ENCODE assay signal across 14 mouse cellular contexts in the genomic region with DNA sequence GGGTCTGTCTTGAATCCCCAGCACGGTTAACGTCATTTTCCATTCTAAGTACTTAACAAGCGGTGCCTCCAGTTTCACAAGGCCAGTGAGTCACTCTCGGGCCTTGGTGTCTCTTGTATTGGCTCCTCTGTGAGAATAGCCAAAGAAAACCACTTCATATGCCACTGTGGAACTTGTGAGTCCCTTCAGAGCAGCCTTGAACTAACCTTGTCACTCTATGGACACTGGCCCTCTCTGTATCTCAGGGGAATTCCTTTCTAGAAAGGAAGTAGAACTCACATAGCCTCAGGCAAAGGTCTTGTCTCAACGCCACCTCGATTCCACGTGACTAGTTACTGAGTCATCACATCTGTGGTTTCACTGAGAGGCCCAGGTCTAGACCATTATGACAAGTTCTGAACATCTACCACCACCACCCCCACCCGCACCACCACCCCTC. TPM values are rescaled to one million over a fixed set of nuclear protein-coding genes. Genes with fewer than 3 reads are reported as not detected.
DNase-seq lines count a peak whose midpoint lies in the region; TF ChIP-seq lines count a peak whose summit lies in the region.
"Had no signal": no experiment of that assay in that cellular context is flagged by ENCODE, and none has a peak within 500 bp of the region (broad histone marks: within the 10 kb centered on the region; RNA-seq: fewer than 3 reads in every experiment).

No protein-coding gene starts in this region.

- H3K9ac ChIP-seq in liver, adult 2 months (ENCODE audit: low read depth, low read length) = no peak overlapping the region
- no peak overlapping the region for H3K9ac ChIP-seq in MEL (ENCODE audit: control insufficient read depth, low read depth, low read length, poor library complexity, severe bottlenecking)
- H3K9ac ChIP-seq: limb, embryonic 12.5 days; neural tube, embryonic 15.5 days had no signal

- H3K4me1 ChIP-seq in liver, adult 2 months (ENCODE audit: control insufficient read depth, insufficient read depth, low read length) = no peaks in the 10 kb centered on the region
- H3K4me1 ChIP-seq in MEL (ENCODE audit: control insufficient read depth in 1 of 2, insufficient read depth in 2 of 2, low read length in 2 of 2) = peaks cover 11 to 34% of the 10 kb centered on the region in 2 experiments

- TF ChIP-seq EP300 in MEL (IDR thresholded peaks at IDR 0.05; ENCODE audit: low read depth in 1 of 2, low read length in 2 of 2) = no peak

- intact Hi-C loops in left cerebral cortex, postnatal 14 days (cut with DNase I) = loop anchor here (10.0 kb wide), 2 partner anchors 272 to 352 kb away; a partner anchor contains a TSS

- H3K9me3 ChIP-seq in MEL (replicated peaks; ENCODE audit: insufficient read depth, low read length) = no peaks in the 10 kb centered on the region
- H3K9me3 ChIP-seq: limb, embryonic 12.5 days; neural tube, embryonic 15.5 days had no signal

- TF ChIP-seq CTCF in liver, adult 2 months (IDR thresholded peaks at IDR 0.05; ENCODE audit: low read depth, low read length) = no peak
- TF ChIP-seq CTCF in MEL (IDR thresholded peaks at IDR 0.05 in 2 of 3, conservative IDR thresholded peaks at IDR 0.05 in 1 of 3; ENCODE audit: control insufficient read depth in 1 of 3, insufficient read depth in 1 of 3, low read depth in 2 of 3, low read length in 3 of 3, poor library complexity in 1 of 3, severe bottlenecking in 1 of 3) = no peak

- 81% methylated on average over 8 of the region's 8 CpGs for WGBS in liver, adult 2 months

- no peak for TF ChIP-seq RAD21 in MEL (IDR thresholded peaks at IDR 0.05; ENCODE audit: low read depth, low read length)

- DNase-seq in liver, adult 2 months (ENCODE audit: extremely low read depth, low read depth, low spot score) = peak; percentile 14
- DNase-seq in liver = no peak
- peak; percentile 46 for DNase-seq in MEL (ENCODE audit: low read depth, low spot score)
- DNase-seq in c-Kit-positive CD71-negative TER-119-negative erythroid progenitor cells, embryonic 14.5 days (ENCODE audit: low read depth) = peak; percentile 51
- DNase-seq in natural killer cell, adult 2 months (ENCODE audit: low spot score in 2 of 2) = peak; percentile 83 to 92
- DNase-seq in left cerebral cortex, postnatal 14 days (ENCODE audit: low spot score in 2 of 2) = no peak
- no peak for DNase-seq in frontal cortex, adult 2 months (ENCODE audit: extremely low spot score in 1 of 2, low spot score in 1 of 2)
- no peak for DNase-seq in cerebellum, postnatal 25 days
- DNase-seq: cerebellum, adult 18-20 months; gastrocnemius, postnatal 10 days; heart, postnatal 10 days had no signal

- H3K27me3 ChIP-seq in liver, adult 2 months (ENCODE audit: control insufficient read depth, insufficient read depth, low read length) = no peaks in the 10 kb centered on the region
- no peaks in the 10 kb centered on the region for H3K27me3 ChIP-seq in MEL (ENCODE audit: control insufficient read depth in 1 of 2, insufficient read depth in 2 of 2, low read length in 2 of 2)
- H3K27me3 ChIP-seq: limb, embryonic 12.5 days; neural tube, embryonic 15.5 days had no signal

- H3K4me3 ChIP-seq in liver, adult 2 months (ENCODE audit: insufficient read depth, low read depth, low read length) = no peak overlapping the region
- H3K4me3 ChIP-seq in MEL (ENCODE audit: control insufficient read depth in 1 of 2, insufficient read depth in 1 of 2, low read depth in 2 of 2, low read length in 2 of 2) = no peak overlapping the region
- H3K4me3 ChIP-seq: limb, embryonic 12.5 days; neural tube, embryonic 15.5 days had no signal

- H3K27ac ChIP-seq in liver, adult 2 months (replicated peaks; ENCODE audit: insufficient read depth, low read depth, low read length) = no peak overlapping the region
- 0 out of 2 replicates have a peak overlapping the region, but pooled peaks have one; percentile 12 for H3K27ac ChIP-seq in MEL (ENCODE audit: control insufficient read depth, low read depth, low read length)
- H3K27ac ChIP-seq: kidney, postnatal 0 days; limb, embryonic 12.5 days; neural tube, embryonic 15.5 days had no signal

- H3K79me2 ChIP-seq in liver, adult 2 months (ENCODE audit: control insufficient read depth, insufficient read depth, low read length) = no peaks in the 10 kb centered on the region
- H3K79me2 ChIP-seq in MEL (ENCODE audit: control insufficient read depth, insufficient read depth, low read length, poor library complexity) = no peaks in the 10 kb centered on the region

- TF ChIP-seq POLR2A in liver, adult 2 months (IDR thresholded peaks at IDR 0.05; ENCODE audit: extremely low read depth, insufficient read depth, low read length) = no peak
- no peak for TF ChIP-seq POLR2A in MEL (IDR thresholded peaks at IDR 0.05; ENCODE audit: control insufficient read depth in 1 of 2, insufficient read depth in 1 of 2, low read depth in 1 of 2, low read length in 2 of 2, poor library complexity in 1 of 2)

- H3K36me3 ChIP-seq in liver, adult 2 months (ENCODE audit: control insufficient read depth, insufficient read depth, low read length) = no peaks in the 10 kb centered on the region
- H3K36me3 ChIP-seq in MEL (ENCODE audit: control insufficient read depth in 1 of 2, insufficient read depth in 2 of 2, low read length in 2 of 2) = peaks cover 0 to 21% of the 10 kb centered on the region in 2 experiments; a peak in 2 of 4 replicates
- H3K36me3 ChIP-seq: limb, embryonic 12.5 days; neural tube, embryonic 15.5 days had no signal

TF ChIP-seq in MEL, 35 proteins besides CTCF, POLR2A, EP300 and RAD21:
- TF ChIP-seq TBP (IDR thresholded peaks at IDR 0.05; ENCODE audit: low read depth, low read length) (no peak), USF1 (IDR thresholded peaks at IDR 0.05; ENCODE audit: low read depth, low read length) (peak; percentile 46; the same call in 1 of the 2 replicates)

RNA-seq across cellular contexts. Expression of a gene that starts 31.6 kb away (rescaled TPM):
- 39.4 and 57.1 TPM in 2 replicates for total RNA-seq in liver, adult 2 months (2014; rRNA removed)
- polyA plus RNA-seq in liver, adult 2 months (2012; rRNA removed) = 546 and 638 TPM in 2 replicates
- 172 and 186 TPM in 2 replicates for total RNA-seq in MEL (2012; rRNA removed)
- polyA plus RNA-seq in MEL (2012; ENCODE audit: insufficient read depth in 1 of 2, insufficient read length in 2 of 2, low read depth in 1 of 2, low replicate concordance in 2 of 2, missing spikeins in 1 of 2) = 100 to 1,000 TPM in 1 of 2 experiments, not detected in 1; 320 TPM
- total RNA-seq in left cerebral cortex, postnatal 14 days (2021) = 100 to 1,000 TPM; 118 to 127 TPM
- polyA plus RNA-seq in frontal cortex, adult 2 months (2012; rRNA removed) = 204 and 283 TPM in 2 replicates

RNA-seq across cellular contexts. Expression of a gene that starts 31.7 kb away (rescaled TPM):
- 22.1 and 25.2 TPM in 2 replicates for total RNA-seq in liver, adult 2 months (2014; rRNA removed)
- polyA plus RNA-seq in liver, adult 2 months (2012; rRNA removed) = 33.5 and 38.4 TPM in 2 replicates
- 13.1 and 13.2 TPM in 2 replicates for total RNA-seq in MEL (2012; rRNA removed)
- 10 to 100 TPM in 1 of 2 experiments, not detected in 1; 32.0 TPM for polyA plus RNA-seq in MEL (2012; ENCODE audit: insufficient read depth in 1 of 2, insufficient read length in 2 of 2, low read depth in 1 of 2, low replicate concordance in 2 of 2, missing spikeins in 1 of 2)
- 10 to 100 TPM; 50.3 to 51.0 TPM for total RNA-seq in left cerebral cortex, postnatal 14 days (2021)
- polyA plus RNA-seq in frontal cortex, adult 2 months (2012; rRNA removed) = 57.3 and 71.9 TPM in 2 replicates

Comparison
In these comparisons a context has a peak if more than half of its experiments do, and no peak if none do; other contexts are left out.
1. DNase-seq: peak in liver, adult 2 months (single experiment), MEL (single experiment), c-Kit-positive CD71-negative TER-119-negative erythroid progenitor cells, embryonic 14.5 days (single experiment) and natural killer cell, adult 2 months (2 of 2); none in liver (single experiment), left cerebral cortex, postnatal 14 days (0 of 2), frontal cortex, adult 2 months (0 of 2) and cerebellum, postnatal 25 days (0 of 2).